Comparison of ENCODE assay signal across 8 mouse cellular contexts in the genomic region with DNA sequence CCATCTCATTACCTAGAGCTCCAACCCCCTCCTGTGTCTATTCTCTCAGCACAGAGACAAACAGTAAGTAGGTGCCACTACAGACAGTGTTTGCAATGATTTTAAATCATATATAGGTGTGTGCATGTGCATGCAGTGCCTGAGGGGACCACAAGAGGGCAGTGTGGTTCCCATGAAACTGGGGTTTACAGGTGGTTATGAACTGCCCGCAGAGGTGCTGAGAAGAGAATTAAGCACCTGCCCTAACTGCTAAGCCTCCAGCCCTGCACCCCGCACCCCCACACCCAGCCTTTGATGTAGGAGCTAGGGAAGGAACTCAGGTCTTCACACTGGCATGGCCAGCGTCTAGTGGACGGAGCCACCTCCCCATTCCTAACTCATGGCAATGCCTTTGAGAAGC. TPM values are rescaled to one million over a fixed set of nuclear protein-coding genes. Genes with fewer than 3 reads are reported as not detected.
A peak's percentile ranks its signal among the peaks of the same experiment; 100 is the strongest.
DNase-seq lines count a peak whose midpoint lies in the region; ATAC-seq and TF ChIP-seq lines count a peak whose summit lies in the region.

No protein-coding gene starts in this region.

- H3K4me3 ChIP-seq in heart, embryonic 11.5 days (ENCODE audit: low read depth, low read length): no peak overlapping the region
- H3K4me3 ChIP-seq in embryonic facial prominence, embryonic 10.5 days: no peak overlapping the region
- no peak overlapping the region for H3K4me3 ChIP-seq in lung, postnatal 0 days (ENCODE audit: low read depth, low read length)
- no peak overlapping the region for H3K4me3 ChIP-seq in stomach, embryonic 16.5 days (replicated peaks; ENCODE audit: low read length)

- ATAC-seq in heart, embryonic 11.5 days (replicated peaks; ENCODE audit: insufficient number of reproducible peaks, low FRiP score, low TSS enrichment): no peak
- ATAC-seq in lung, postnatal 0 days: no peak
- ATAC-seq in stomach, embryonic 16.5 days (ENCODE audit: insufficient read depth, low FRiP score): peak; percentile 33; the same call in 1 of the 2 replicates

- no peak overlapping the region for H3K27ac ChIP-seq in heart, embryonic 11.5 days (ENCODE audit: low read depth, low read length)
- no peak overlapping the region for H3K27ac ChIP-seq in embryonic facial prominence, embryonic 10.5 days (replicated peaks)
- H3K27ac ChIP-seq in lung, postnatal 0 days (ENCODE audit: low read length): no peak overlapping the region
- H3K27ac ChIP-seq in stomach, embryonic 16.5 days (ENCODE audit: low read length): no peak overlapping the region

- peak; percentile 15 to 53 for DNase-seq in heart, adult 18-20 months
- peak; percentile 40 for DNase-seq in urinary bladder, adult 2 months (ENCODE audit: low spot score)
- DNase-seq in urinary bladder, postnatal 4 days (ENCODE audit: low spot score in 2 of 2): no peak
- DNase-seq in embryonic facial prominence, embryonic 10.5 days (ENCODE audit: low spot score): peak; percentile 61
- peak; percentile 50 for DNase-seq in lung, postnatal 0 days (ENCODE audit: low spot score)
- DNase-seq in adipocyte (ENCODE audit: low spot score): no peak

- H3K27me3 ChIP-seq in heart, embryonic 11.5 days (ENCODE audit: control insufficient read depth, insufficient read depth, low read length): no peaks in the 10 kb centered on the region
- 0 out of 2 replicates have a peak, but pooled peaks cover 7% of the 10 kb centered on the region for H3K27me3 ChIP-seq in embryonic facial prominence, embryonic 10.5 days (replicated peaks; ENCODE audit: low read depth, poor library complexity, severe bottlenecking)
- no peaks in the 10 kb centered on the region for H3K27me3 ChIP-seq in lung, postnatal 0 days (replicated peaks; ENCODE audit: insufficient read depth, low read length)
- no peaks in the 10 kb centered on the region for H3K27me3 ChIP-seq in stomach, embryonic 16.5 days (ENCODE audit: control insufficient read depth, insufficient read depth, low read length)

- no peak overlapping the region for H3K9ac ChIP-seq in heart, embryonic 11.5 days (ENCODE audit: low read depth, low read length)
- H3K9ac ChIP-seq in lung, postnatal 0 days (replicated peaks; ENCODE audit: low read depth): no peak overlapping the region
- no peak overlapping the region for H3K9ac ChIP-seq in stomach, embryonic 16.5 days (ENCODE audit: low read length)

- peak; percentile 84 for TF ChIP-seq CTCF in lung, postnatal 0 days (IDR thresholded peaks at IDR 0.05)

- H3K36me3 ChIP-seq in heart, embryonic 11.5 days (ENCODE audit: control insufficient read depth, insufficient read depth, low read length): 0 out of 2 replicates have a peak, but pooled peaks cover 2% of the 10 kb centered on the region
- H3K36me3 ChIP-seq in embryonic facial prominence, embryonic 10.5 days (replicated peaks): peaks cover 10% of the 10 kb centered on the region
- H3K36me3 ChIP-seq in lung, postnatal 0 days (ENCODE audit: insufficient read depth, low read length): no peaks in the 10 kb centered on the region
- 0 out of 2 replicates have a peak, but pooled peaks cover 3% of the 10 kb centered on the region for H3K36me3 ChIP-seq in stomach, embryonic 16.5 days (ENCODE audit: control insufficient read depth, insufficient read depth, low read length)

- no peak for TF ChIP-seq EP300 in lung, postnatal 0 days (IDR thresholded peaks at IDR 0.05)

- WGBS in heart, embryonic 11.5 days (ENCODE audit: insufficient replicate concordance): 56% methylated on average over 4 of the region's 4 CpGs
- WGBS in embryonic facial prominence, embryonic 10.5 days: 61% methylated on average over 4 of the region's 4 CpGs
- WGBS in lung, postnatal 0 days: 50% methylated on average over 4 of the region's 4 CpGs
- WGBS in stomach, embryonic 16.5 days: 54% methylated on average over 4 of the region's 4 CpGs

- H3K4me2 ChIP-seq in heart, embryonic 11.5 days: no peak overlapping the region
- no peak overlapping the region for H3K4me2 ChIP-seq in lung, postnatal 0 days (replicated peaks; ENCODE audit: low read depth, low read length)
- H3K4me2 ChIP-seq in stomach, embryonic 16.5 days (ENCODE audit: low read depth, low read length): no peak overlapping the region

- H3K4me1 ChIP-seq in heart, embryonic 11.5 days (ENCODE audit: control insufficient read depth, insufficient read depth, low read length): no peaks in the 10 kb centered on the region
- peaks cover 10% of the 10 kb centered on the region for H3K4me1 ChIP-seq in embryonic facial prominence, embryonic 10.5 days
- no peaks in the 10 kb centered on the region for H3K4me1 ChIP-seq in lung, postnatal 0 days (ENCODE audit: insufficient read depth, low read depth, low read length)
- no peaks in the 10 kb centered on the region for H3K4me1 ChIP-seq in stomach, embryonic 16.5 days (ENCODE audit: control insufficient read depth, insufficient read depth, low read length)

- H3K9me3 ChIP-seq in heart, embryonic 11.5 days (replicated peaks; ENCODE audit: control insufficient read depth, low read length): no peaks in the 10 kb centered on the region
- no peaks in the 10 kb centered on the region for H3K9me3 ChIP-seq in embryonic facial prominence, embryonic 10.5 days
- no peaks in the 10 kb centered on the region for H3K9me3 ChIP-seq in lung, postnatal 0 days (ENCODE audit: low read length)
- H3K9me3 ChIP-seq in stomach, embryonic 16.5 days (replicated peaks; ENCODE audit: control insufficient read depth, low read length): 0 out of 2 replicates have a peak, but pooled peaks cover 3% of the 10 kb centered on the region

RNA-seq across cellular contexts. Expression of gene Guca1b, which starts 1.5 kb away (rescaled TPM):
- under 1 TPM in 1 of 2 experiments, not detected in 1; 0.23 TPM for total RNA-seq in heart, adult 18-20 months (2021)
- 1.2 and 2.5 TPM in 2 replicates for polyA plus RNA-seq in heart, embryonic 11.5 days (2014; fragmentation: Nextera tagmentation; extraction: Ambion mirVana)
- polyA plus RNA-seq in urinary bladder, adult 2 months (2012; rRNA removed): 5.2 and 5.5 TPM in 2 replicates
- 1.2 and 1.7 TPM in 2 replicates for polyA plus RNA-seq in embryonic facial prominence, embryonic 10.5 days (2016; fragmentation: Nextera tagmentation; extraction: Ambion mirVana)
- polyA plus RNA-seq in lung, postnatal 0 days (2015; fragmentation: Nextera tagmentation; extraction: Ambion mirVana): 0.23 and 0.43 TPM in 2 replicates
- polyA plus RNA-seq in stomach, embryonic 16.5 days (2015; fragmentation: Nextera tagmentation; extraction: Ambion mirVana): 0.64 and 0.84 TPM in 2 replicates

RNA-seq across cellular contexts. Expression of gene Guca1a, which starts 13.7 kb away (rescaled TPM):
- total RNA-seq in heart, adult 18-20 months (2021): under 1 TPM in 1 of 2 experiments, not detected in 1; 0.42 TPM
- 3.3 and 4.3 TPM in 2 replicates for polyA plus RNA-seq in heart, embryonic 11.5 days (2014; fragmentation: Nextera tagmentation; extraction: Ambion mirVana)
- 4.5 and 5.4 TPM in 2 replicates for polyA plus RNA-seq in urinary bladder, adult 2 months (2012; rRNA removed)
- polyA plus RNA-seq in embryonic facial prominence, embryonic 10.5 days (2016; fragmentation: Nextera tagmentation; extraction: Ambion mirVana): 0.41 and 0.81 TPM in 2 replicates
- polyA plus RNA-seq in lung, postnatal 0 days (2015; fragmentation: Nextera tagmentation; extraction: Ambion mirVana): 1.9 and 2.0 TPM in 2 replicates
- polyA plus RNA-seq in stomach, embryonic 16.5 days (2015; fragmentation: Nextera tagmentation; extraction: Ambion mirVana): 4.7 and 5.4 TPM in 2 replicates

RNA-seq across cellular contexts. Expression of gene Mrps10, which starts 18.0 kb away (rescaled TPM):
- 10 to 100 TPM; 24.5 to 25.1 TPM for total RNA-seq in heart, adult 18-20 months (2021)
- 74.8 and 78.7 TPM in 2 replicates for polyA plus RNA-seq in heart, embryonic 11.5 days (2014; fragmentation: Nextera tagmentation; extraction: Ambion mirVana)
- 32.1 and 34.4 TPM in 2 replicates for polyA plus RNA-seq in urinary bladder, adult 2 months (2012; rRNA removed)
- 90.0 and 96.0 TPM in 2 replicates for polyA plus RNA-seq in embryonic facial prominence, embryonic 10.5 days (2016; fragmentation: Nextera tagmentation; extraction: Ambion mirVana)
- 43.2 and 47.5 TPM in 2 replicates for polyA plus RNA-seq in lung, postnatal 0 days (2015; fragmentation: Nextera tagmentation; extraction: Ambion mirVana)
- 60.1 and 66.1 TPM in 2 replicates for polyA plus RNA-seq in stomach, embryonic 16.5 days (2015; fragmentation: Nextera tagmentation; extraction: Ambion mirVana)

RNA-seq across cellular contexts. Expression of gene AI661453, which starts 49.8 kb away (rescaled TPM):
- total RNA-seq in heart, adult 18-20 months (2021): 1 to 10 TPM; 1.3 to 2.1 TPM
- 1.2 and 1.6 TPM in 2 replicates for polyA plus RNA-seq in heart, embryonic 11.5 days (2014; fragmentation: Nextera tagmentation; extraction: Ambion mirVana)
- 9.4 and 14.9 TPM in 2 replicates for polyA plus RNA-seq in urinary bladder, adult 2 months (2012; rRNA removed)
- polyA plus RNA-seq in embryonic facial prominence, embryonic 10.5 days (2016; fragmentation: Nextera tagmentation; extraction: Ambion mirVana): 0.27 and 0.36 TPM in 2 replicates
- 2.8 and 3.3 TPM in 2 replicates for polyA plus RNA-seq in lung, postnatal 0 days (2015; fragmentation: Nextera tagmentation; extraction: Ambion mirVana)
- polyA plus RNA-seq in stomach, embryonic 16.5 days (2015; fragmentation: Nextera tagmentation; extraction: Ambion mirVana): 5.1 and 7.7 TPM in 2 replicates

RNA-seq across cellular contexts. Expression of gene 1700001C19Rik, which starts 50.5 kb away (rescaled TPM):
- not detected for total RNA-seq in heart, adult 18-20 months (2021)
- 1.2 and 2.2 TPM in 2 replicates for polyA plus RNA-seq in heart, embryonic 11.5 days (2014; fragmentation: Nextera tagmentation; extraction: Ambion mirVana)
- 0.26 and 0.43 TPM in 2 replicates for polyA plus RNA-seq in urinary bladder, adult 2 months (2012; rRNA removed)
- 0.25 TPM in 1 of 2 replicates, not detected in the other for polyA plus RNA-seq in embryonic facial prominence, embryonic 10.5 days (2016; fragmentation: Nextera tagmentation; extraction: Ambion mirVana)
- 0.15 and 0.44 TPM in 2 replicates for polyA plus RNA-seq in lung, postnatal 0 days (2015; fragmentation: Nextera tagmentation; extraction: Ambion mirVana)
- 0.21 and 0.24 TPM in 2 replicates for polyA plus RNA-seq in stomach, embryonic 16.5 days (2015; fragmentation: Nextera tagmentation; extraction: Ambion mirVana)

Comparison
In these comparisons a context has a peak if more than half of its experiments do, and no peak if none do; other contexts are left out.
1. DNase-seq: peak in heart, adult 18-20 months (2 of 2), urinary bladder, adult 2 months (single experiment), embryonic facial prominence, embryonic 10.5 days (single experiment) and lung, postnatal 0 days (single experiment); none in urinary bladder, postnatal 4 days (0 of 2) and adipocyte (single experiment).